Mouse (Mus musculus) CD4-positive naive resting alpha-beta T cell, adult 76 days (primary cell): ENCODE measurements around the gene Tbx2. TPM values are rescaled to one million over a fixed set of nuclear protein-coding genes. Genes with fewer than 3 reads are reported as not detected.

Experiments used
- total RNA-seq: library from RNA; stranded (reverse); gene quantifications from one replicate; pipeline ENCODE4 v1.2.4, GENCODE M21; 2023

Tbx2 gene
- 1.8 TPM for total RNA-seq

GRCm38 (mm10) chr11:85832231-85832924 is at the start of gene Tbx2:
TSS of gene Tbx2 (plus strand) at chr11:85832551.

GRCm38 (mm10) chr11:85850233-85850632 is 17.9 kb downstream of the Tbx2 start, which contains the start of gene Gm11444:
TSS of gene Gm11444 (minus strand) at chr11:85850333.

GRCm38 (mm10) chr11:85885665-85886428 is 53.5 kb downstream of the Tbx2 start, which contains the start of gene Tbx4:
TSS of gene Tbx4 (plus strand) at chr11:85886422.

Other genes starting within 250 kb of the Tbx2 start
- gene Gm11444, start 17.8 kb downstream of the Tbx2 start, total RNA-seq = not detected
- gene Tbx4, start 53.9 kb downstream of the Tbx2 start, total RNA-seq = not detected